Comparison of ENCODE assay signal across 25 mouse cellular contexts in the genomic region with DNA sequence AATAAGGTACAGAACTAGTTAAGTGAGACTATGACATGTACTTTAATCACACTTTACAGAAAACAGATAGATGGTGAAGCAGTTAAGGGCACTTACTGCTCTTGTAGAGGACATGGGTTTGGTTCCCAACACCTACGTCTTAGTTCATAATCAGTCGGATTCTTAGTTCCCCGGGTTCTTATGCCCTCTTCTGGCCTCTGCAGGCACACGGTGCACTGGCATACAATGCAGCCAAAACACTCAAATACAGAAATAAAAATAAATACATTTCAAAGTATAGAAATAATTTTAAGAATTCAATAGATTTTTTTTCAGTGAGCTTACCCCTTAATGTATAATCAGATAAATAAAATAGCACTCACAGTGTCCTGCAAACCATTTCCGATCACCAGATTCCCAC.
DNase-seq lines count a peak whose midpoint lies in the region; ATAC-seq and TF ChIP-seq lines count a peak whose summit lies in the region.
"Had no signal": no experiment of that assay in that cellular context is flagged by ENCODE, and none has a peak within 500 bp of the region (broad histone marks: within the 10 kb centered on the region; RNA-seq: fewer than 3 reads in every experiment).

No protein-coding gene starts in this region.

- H3K27me3 ChIP-seq in forebrain, postnatal 0 days (ENCODE audit: insufficient read depth, low read length): no peaks in the 10 kb centered on the region
- H3K27me3 ChIP-seq: embryonic facial prominence, embryonic 12.5 days; heart, embryonic 13.5 days; kidney, embryonic 15.5 days; neural tube, embryonic 15.5 days had no signal

- peak; percentile 11; the same call in 1 of the 2 replicates for TF ChIP-seq CTCF in gastrocnemius, adult 2 months (IDR thresholded peaks at IDR 0.05)
- TF ChIP-seq CTCF in layer of hippocampus, adult 2 months (conservative IDR thresholded peaks at IDR 0.05): peak; percentile 46
- TF ChIP-seq CTCF in brain, embryonic 14.5 days (IDR thresholded peaks at IDR 0.05; ENCODE audit: borderline replicate concordance, extremely low read depth, insufficient read depth, insufficient read length): peak; percentile 14; the same call in 1 of the 2 replicates
- no peak for TF ChIP-seq CTCF in forebrain, postnatal 0 days (IDR thresholded peaks at IDR 0.05; ENCODE audit: low read depth)

- H3K4me3 ChIP-seq in gastrocnemius, adult 2 months: no peak overlapping the region
- no peak overlapping the region for H3K4me3 ChIP-seq in layer of hippocampus, adult 2 months
- no peak overlapping the region for H3K4me3 ChIP-seq in forebrain, postnatal 0 days (ENCODE audit: low read depth, low read length)
- H3K4me3 ChIP-seq: embryonic facial prominence, embryonic 12.5 days; heart, embryonic 13.5 days; kidney, embryonic 15.5 days; neural tube, embryonic 15.5 days had no signal

- no peak overlapping the region for H3K27ac ChIP-seq in gastrocnemius, adult 2 months
- no peak overlapping the region for H3K27ac ChIP-seq in layer of hippocampus, adult 2 months
- H3K27ac ChIP-seq in forebrain, postnatal 0 days (ENCODE audit: low read depth, low read length): no peak overlapping the region
- H3K27ac ChIP-seq: embryonic facial prominence, embryonic 12.5 days; heart, embryonic 13.5 days; kidney, embryonic 15.5 days; liver, embryonic 14.5 days; neural tube, embryonic 15.5 days had no signal

- peak overlapping the region; percentile 10; the same call in 1 of the 2 replicates for H3K4me2 ChIP-seq in forebrain, postnatal 0 days (ENCODE audit: low read depth)
- H3K4me2 ChIP-seq: embryonic facial prominence, embryonic 12.5 days; heart, embryonic 13.5 days; kidney, embryonic 15.5 days; lung, embryonic 14.5 days; neural tube, embryonic 15.5 days had no signal

- H3K36me3 ChIP-seq in forebrain, postnatal 0 days (ENCODE audit: insufficient read depth): no peaks in the 10 kb centered on the region
- H3K36me3 ChIP-seq: embryonic facial prominence, embryonic 12.5 days; heart, embryonic 13.5 days; kidney, embryonic 15.5 days; neural tube, embryonic 15.5 days had no signal

- TF ChIP-seq POLR2A in brain, embryonic 14.5 days (IDR thresholded peaks at IDR 0.05; ENCODE audit: borderline replicate concordance, extremely low read depth, insufficient read depth, insufficient read length, poor library complexity, severe bottlenecking): no peak

- H3K9ac ChIP-seq in forebrain, postnatal 0 days: no peak overlapping the region
- H3K9ac ChIP-seq: embryonic facial prominence, embryonic 12.5 days; heart, embryonic 13.5 days; kidney, embryonic 15.5 days; liver, embryonic 14.5 days; lung, embryonic 14.5 days; neural tube, embryonic 15.5 days had no signal

- no peaks in the 10 kb centered on the region for H3K9me3 ChIP-seq in forebrain, postnatal 0 days (ENCODE audit: low read length)
- H3K9me3 ChIP-seq: embryonic facial prominence, embryonic 12.5 days; kidney, embryonic 15.5 days; neural tube, embryonic 15.5 days had no signal

- no peak for DNase-seq in gastrocnemius, adult 2 months
- no peak for DNase-seq in gastrocnemius, postnatal 4 days (ENCODE audit: low spot score in 2 of 2)
- DNase-seq in layer of hippocampus, adult 2 months (ENCODE audit: low spot score in 2 of 2): no peak
- DNase-seq in layer of hippocampus, adult 9-10 months (ENCODE audit: low spot score): no peak
- peak; percentile 40 for DNase-seq in brain, embryonic 14.5 days (ENCODE audit: low read depth)
- no peak for DNase-seq in forebrain, postnatal 0 days
- no peak for DNase-seq in natural killer cell, adult 2 months (ENCODE audit: low spot score in 2 of 2)
- DNase-seq in thymus, postnatal 25 days: no peak
- DNase-seq: adrenal gland, adult 2 months; cerebellum, adult 18-20 months; cerebellum, postnatal 14 days; gastrocnemius, postnatal 10 days; heart, postnatal 14 days; kidney, adult 11 months; kidney, postnatal 36 days; layer of hippocampus, adult 9-11 months; lung, postnatal 4 days had no signal

- no peak for ATAC-seq in forebrain, postnatal 0 days
- ATAC-seq: hindbrain, embryonic 16.5 days; Patski had no signal

- WGBS in forebrain, postnatal 0 days: 63% methylated on average over 5 of the region's 5 CpGs

- peaks cover 9% of the 10 kb centered on the region; the same call in 1 of the 2 replicates for H3K4me1 ChIP-seq in forebrain, postnatal 0 days (ENCODE audit: insufficient read depth)
- H3K4me1 ChIP-seq: embryonic facial prominence, embryonic 12.5 days; heart, embryonic 13.5 days; kidney, embryonic 15.5 days had no signal

- intact Hi-C loops in gastrocnemius, adult 2 months (cut with DNase I): no loop called here
